8 mouse cellular contexts compared by ENCODE assay signal in the genomic region with DNA sequence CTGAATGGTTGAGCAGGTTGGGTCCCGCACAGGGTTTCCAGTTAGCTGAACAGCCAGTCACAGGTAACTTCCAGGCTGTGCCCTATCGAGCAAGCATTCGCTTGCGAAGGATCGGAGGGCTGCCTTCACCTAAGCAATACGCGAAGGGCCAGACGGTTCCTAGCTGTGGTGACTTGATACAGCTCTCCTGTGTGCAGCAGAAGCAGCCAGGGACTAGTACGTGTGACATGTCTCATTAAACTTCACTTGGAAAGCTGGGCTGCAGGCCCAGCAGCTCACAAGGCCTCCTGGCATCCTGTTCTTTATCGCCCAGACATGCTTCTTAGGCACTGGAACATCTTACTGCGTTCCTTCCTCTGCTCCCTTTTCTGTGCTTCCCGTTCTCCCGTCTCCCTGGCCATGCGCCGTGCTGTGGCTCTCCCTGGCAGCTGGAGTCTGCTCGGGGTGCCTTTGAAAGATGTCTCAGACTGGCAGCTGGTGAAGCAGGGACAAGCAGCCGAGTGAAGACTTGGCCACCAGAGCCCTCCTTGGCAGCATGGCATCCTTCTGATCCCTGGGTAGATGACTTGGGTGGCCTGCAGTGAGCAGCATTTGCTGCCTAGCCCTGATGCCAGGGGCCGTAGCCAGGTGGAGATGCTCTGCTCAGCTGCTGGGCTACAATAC. TPM values are rescaled to one million over a fixed set of nuclear protein-coding genes. Genes with fewer than 3 reads are reported as not detected.
DNase-seq lines count a peak whose midpoint lies in the region; ATAC-seq and TF ChIP-seq lines count a peak whose summit lies in the region.

No protein-coding gene starts in this region.

- H3K27me3 ChIP-seq in kidney, postnatal 0 days (ENCODE audit: insufficient read depth, low read length), result no peaks in the 10 kb centered on the region
- no peaks in the 10 kb centered on the region for H3K27me3 ChIP-seq in kidney, adult 2 months (replicated peaks; ENCODE audit: control insufficient read depth, insufficient read depth, low read length)
- H3K27me3 ChIP-seq in embryonic facial prominence, embryonic 10.5 days (replicated peaks; ENCODE audit: low read depth, poor library complexity, severe bottlenecking), result no peaks in the 10 kb centered on the region; the same call in 1 of the 2 replicates
- no peaks in the 10 kb centered on the region for H3K27me3 ChIP-seq in midbrain, embryonic 12.5 days

- H3K9me3 ChIP-seq in kidney, postnatal 0 days (replicated peaks; ENCODE audit: low read length), result no peaks in the 10 kb centered on the region
- no peaks in the 10 kb centered on the region for H3K9me3 ChIP-seq in embryonic facial prominence, embryonic 10.5 days
- H3K9me3 ChIP-seq in midbrain, embryonic 12.5 days, result no peaks in the 10 kb centered on the region

- DNase-seq in kidney, postnatal 0 days (ENCODE audit: low spot score), result no peak
- no peak for DNase-seq in kidney, adult 2 months
- peak; percentile 65 for DNase-seq in cerebellum, adult 11-12 months
- DNase-seq in embryonic facial prominence, embryonic 10.5 days (ENCODE audit: low spot score), result no peak
- DNase-seq in adrenal gland, adult (ENCODE audit: inconsistent age in 2 of 2, low spot score in 1 of 2), result no peak
- DNase-seq in adrenal gland, adult 18-20 months (ENCODE audit: low spot score in 2 of 2), result no peak
- no peak for DNase-seq in heart, postnatal 36 days

- H3K4me2 ChIP-seq in kidney, postnatal 0 days (ENCODE audit: low read length), result no peak overlapping the region
- H3K4me2 ChIP-seq in midbrain, embryonic 12.5 days (replicated peaks), result no peak overlapping the region

- H3K4me1 ChIP-seq in kidney, postnatal 0 days (replicated peaks; ENCODE audit: insufficient read depth, low read length), result peaks cover 40% of the 10 kb centered on the region
- no peaks in the 10 kb centered on the region for H3K4me1 ChIP-seq in kidney, adult 2 months (ENCODE audit: control insufficient read depth, insufficient read depth, low read length)
- peaks cover 43% of the 10 kb centered on the region for H3K4me1 ChIP-seq in embryonic facial prominence, embryonic 10.5 days
- peaks cover 31% of the 10 kb centered on the region for H3K4me1 ChIP-seq in midbrain, embryonic 12.5 days

- no peak for ATAC-seq in kidney, postnatal 0 days (replicated peaks; ENCODE audit: low FRiP score, low read depth)
- ATAC-seq in midbrain, embryonic 12.5 days (ENCODE audit: low FRiP score, low read depth), result no peak

- no peak overlapping the region for H3K4me3 ChIP-seq in kidney, postnatal 0 days (replicated peaks; ENCODE audit: low read depth, low read length)
- H3K4me3 ChIP-seq in kidney, adult 2 months (ENCODE audit: insufficient read depth, low read depth, low read length), result no peak overlapping the region
- no peak overlapping the region for H3K4me3 ChIP-seq in embryonic facial prominence, embryonic 10.5 days
- no peak overlapping the region for H3K4me3 ChIP-seq in midbrain, embryonic 12.5 days

- intact Hi-C loops in heart, postnatal 36 days (cut with DNase I), result no loop called here

- peak overlapping the region; percentile 66 for H3K27ac ChIP-seq in kidney, postnatal 0 days
- H3K27ac ChIP-seq in kidney, adult 2 months (ENCODE audit: insufficient read depth, low read depth, low read length), result no peak overlapping the region
- H3K27ac ChIP-seq in embryonic facial prominence, embryonic 10.5 days (replicated peaks), result peak overlapping the region; percentile 7
- H3K27ac ChIP-seq in midbrain, embryonic 12.5 days (replicated peaks), result 0 out of 2 replicates have a peak overlapping the region, but pooled peaks have one; percentile 7

- H3K36me3 ChIP-seq in kidney, postnatal 0 days (ENCODE audit: insufficient read depth, low read length), result no peaks in the 10 kb centered on the region
- no peaks in the 10 kb centered on the region for H3K36me3 ChIP-seq in kidney, adult 2 months (ENCODE audit: control insufficient read depth, insufficient read depth, low read length)
- H3K36me3 ChIP-seq in embryonic facial prominence, embryonic 10.5 days (replicated peaks), result peaks cover 63% of the 10 kb centered on the region
- peaks cover 18% of the 10 kb centered on the region for H3K36me3 ChIP-seq in midbrain, embryonic 12.5 days

- no peak for TF ChIP-seq POLR2A in kidney, adult 2 months (IDR thresholded peaks at IDR 0.05; ENCODE audit: low read depth, low read length)

- no peak for TF ChIP-seq CTCF in kidney, postnatal 0 days (IDR thresholded peaks at IDR 0.05; ENCODE audit: low read depth)
- TF ChIP-seq CTCF in kidney, adult 2 months (conservative IDR thresholded peaks at IDR 0.05; ENCODE audit: insufficient read depth, insufficient read length, low read depth, low read length), result no peak

- WGBS in kidney, postnatal 0 days, result 48% methylated on average over 18 of the region's 18 CpGs
- WGBS in kidney, adult 2 months, result 44% methylated on average over 18 of the region's 18 CpGs
- 87% methylated on average over 18 of the region's 18 CpGs for WGBS in embryonic facial prominence, embryonic 10.5 days
- 82% methylated on average over 18 of the region's 18 CpGs for WGBS in midbrain, embryonic 12.5 days

- no peak overlapping the region; the same call in 1 of the 2 replicates for H3K9ac ChIP-seq in kidney, postnatal 0 days (ENCODE audit: low read depth, low read length)
- H3K9ac ChIP-seq in midbrain, embryonic 12.5 days (replicated peaks), result no peak overlapping the region

RNA-seq across cellular contexts. Expression of a gene that starts 56.1 kb away (rescaled TPM):
- polyA plus RNA-seq in kidney, postnatal 0 days (2015; fragmentation: Nextera tagmentation; extraction: Ambion mirVana), result 2.9 and 3.0 TPM in 2 replicates
- polyA plus RNA-seq in kidney, adult 2 months (2012; rRNA removed), result 1.8 and 2.0 TPM in 2 replicates
- 0.65 and 0.73 TPM in 2 replicates for polyA plus RNA-seq in embryonic facial prominence, embryonic 10.5 days (2016; fragmentation: Nextera tagmentation; extraction: Ambion mirVana)
- polyA plus RNA-seq in midbrain, embryonic 12.5 days (2016; fragmentation: Nextera tagmentation; extraction: Ambion mirVana), result 0.88 and 1.3 TPM in 2 replicates
- 1 to 10 TPM; 1.8 to 2.5 TPM for total RNA-seq in adrenal gland, adult 18-20 months (2021)
- 1 to 10 TPM in 1 of 2 experiments, under 1 TPM in 1; 0.94 to 1.6 TPM for total RNA-seq in heart, postnatal 36 days (2021)

RNA-seq across cellular contexts. Expression of a gene that starts 58.6 kb away (rescaled TPM):
- 64.6 and 68.1 TPM in 2 replicates for polyA plus RNA-seq in kidney, postnatal 0 days (2015; fragmentation: Nextera tagmentation; extraction: Ambion mirVana)
- polyA plus RNA-seq in kidney, adult 2 months (2012; rRNA removed), result 8.6 and 9.6 TPM in 2 replicates
- polyA plus RNA-seq in embryonic facial prominence, embryonic 10.5 days (2016; fragmentation: Nextera tagmentation; extraction: Ambion mirVana), result 43.5 and 49.7 TPM in 2 replicates
- 90.6 and 100 TPM in 2 replicates for polyA plus RNA-seq in midbrain, embryonic 12.5 days (2016; fragmentation: Nextera tagmentation; extraction: Ambion mirVana)
- total RNA-seq in adrenal gland, adult 18-20 months (2021), result 10 to 100 TPM; 29.0 to 33.1 TPM
- total RNA-seq in heart, postnatal 36 days (2021), result 1 to 10 TPM; 2.5 to 3.4 TPM
